Mouse (Mus musculus) fibroblast of lung, adult 2 months (primary cell): ENCODE measurements around the gene Qtrt1.

Experiments
- DNase-seq: peaks from one replicate; pipeline ENCODE4 v3.0.0-alpha.2; 2011; ENCODE audit warnings: low read depth

Gene Qtrt1

DNA sequence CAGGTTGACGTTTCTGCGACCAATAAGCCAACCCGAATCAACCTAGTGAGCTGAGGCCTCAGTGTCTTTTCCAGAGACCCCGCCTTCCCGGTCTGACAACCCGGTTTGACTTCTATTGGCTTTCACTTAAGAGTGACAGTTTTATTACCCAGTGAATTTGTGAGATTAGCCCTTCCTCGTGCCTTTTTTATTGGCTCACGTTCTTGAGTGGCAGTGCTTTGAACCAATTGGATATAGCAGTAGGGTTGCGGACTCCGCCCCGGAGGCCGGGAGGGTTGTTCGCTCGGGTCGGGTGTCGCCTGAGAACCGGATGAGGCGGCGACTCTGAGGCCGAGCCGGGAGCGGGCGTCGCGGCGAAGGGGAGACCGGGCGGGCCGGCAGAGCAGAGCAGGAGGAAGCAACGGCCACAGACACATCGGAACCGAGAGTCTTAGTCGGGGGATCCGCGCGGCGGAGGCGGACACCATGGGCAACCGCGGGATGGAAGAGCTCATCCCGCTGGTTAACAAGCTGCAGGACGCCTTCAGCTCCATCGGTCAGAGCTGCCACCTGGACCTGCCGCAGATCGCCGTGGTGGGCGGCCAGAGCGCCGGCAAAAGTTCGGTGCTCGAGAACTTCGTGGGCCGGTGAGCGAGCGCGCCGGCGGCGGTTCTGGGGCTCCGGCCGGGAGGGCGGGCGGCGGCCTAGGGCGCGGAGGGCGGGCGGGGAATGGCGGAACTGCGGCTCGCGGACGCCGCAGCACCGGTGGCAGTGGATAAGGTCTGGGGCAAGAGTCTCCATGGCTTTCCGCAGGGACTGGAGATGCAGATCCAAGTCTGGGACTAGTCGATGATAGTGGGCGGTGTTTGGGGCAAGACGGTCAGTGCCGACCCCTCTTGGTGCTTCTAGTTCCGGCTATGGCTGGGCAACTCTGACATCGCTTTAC is 13.3 kb downstream of the Qtrt1 start, which contains the start of gene Dnm2:
TSS of gene Dnm2 (plus strand) at position 278 of the 925 bp plus-strand sequence.
- peak; percentile 97 for DNase-seq

DNA sequence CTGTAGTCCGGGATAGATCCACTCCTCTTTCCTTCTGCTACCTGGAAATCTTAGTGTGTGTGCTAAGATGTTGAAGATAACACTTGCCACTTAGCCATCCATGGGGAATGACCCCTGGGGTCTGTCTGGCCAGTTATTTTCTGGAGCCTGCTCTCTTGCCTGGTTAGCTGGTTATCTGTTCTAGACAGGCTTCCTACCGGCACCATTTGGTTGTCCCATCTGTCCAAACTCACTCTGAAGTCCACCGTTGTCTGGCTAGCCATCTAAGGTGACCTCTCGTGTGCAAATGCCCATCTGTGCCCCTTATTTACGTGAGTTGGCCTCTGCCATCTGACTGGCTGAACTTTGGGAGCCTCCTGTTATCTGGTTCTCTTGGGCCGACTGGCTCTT is 13.9 kb downstream of the Qtrt1 start:
- DNase-seq, result no peak

DNA sequence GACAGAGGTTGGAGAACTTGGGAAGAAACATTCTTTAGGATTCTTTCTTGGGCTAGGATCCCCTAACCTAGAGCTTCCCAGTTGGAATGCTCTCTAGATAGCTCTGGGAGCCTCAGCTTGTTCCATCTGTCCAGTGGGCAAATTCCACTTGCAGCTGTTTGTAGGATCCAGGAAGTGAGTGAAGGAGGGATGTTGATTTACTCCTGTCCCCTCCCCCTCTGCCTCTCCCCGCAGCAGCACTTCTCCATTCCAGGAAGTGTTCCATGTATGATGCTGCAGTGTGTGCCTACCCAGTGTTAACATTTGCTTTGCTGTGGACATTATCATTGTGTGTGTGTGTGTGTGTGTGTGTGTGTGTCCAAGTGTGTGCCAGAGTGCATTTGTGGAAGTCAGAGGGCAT is 14.4 kb downstream of the Qtrt1 start:
- DNase-seq, result no peak

GRCm38 (mm10) chr9:21426525-21426924 is 14.9 kb downstream of the Qtrt1 start:
- no peak for DNase-seq

GRCm38 (mm10) chr9:21427773-21428172 is 16.1 kb downstream of the Qtrt1 start:
- DNase-seq, result no peak

DNA sequence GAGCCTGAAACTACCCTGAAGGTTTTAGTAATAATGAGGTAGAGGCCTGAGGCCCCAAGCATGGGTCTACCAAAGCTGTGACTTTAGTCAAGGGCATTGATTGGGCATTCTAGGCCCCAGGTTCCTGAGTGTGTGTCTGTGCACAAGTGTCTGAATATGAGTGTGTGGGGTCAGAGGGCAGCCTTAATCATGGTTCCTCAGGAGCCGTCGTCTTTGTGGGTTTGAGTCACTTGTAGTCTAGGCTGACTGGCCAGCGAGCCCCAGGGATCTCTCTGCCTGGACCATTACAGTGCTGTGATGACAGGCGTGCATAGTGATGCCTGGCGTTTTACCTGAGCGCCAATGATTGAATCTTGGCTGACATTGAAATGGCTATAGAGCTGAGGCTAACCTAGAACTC is 16.5 kb downstream of the Qtrt1 start:
- no peak for DNase-seq

DNA sequence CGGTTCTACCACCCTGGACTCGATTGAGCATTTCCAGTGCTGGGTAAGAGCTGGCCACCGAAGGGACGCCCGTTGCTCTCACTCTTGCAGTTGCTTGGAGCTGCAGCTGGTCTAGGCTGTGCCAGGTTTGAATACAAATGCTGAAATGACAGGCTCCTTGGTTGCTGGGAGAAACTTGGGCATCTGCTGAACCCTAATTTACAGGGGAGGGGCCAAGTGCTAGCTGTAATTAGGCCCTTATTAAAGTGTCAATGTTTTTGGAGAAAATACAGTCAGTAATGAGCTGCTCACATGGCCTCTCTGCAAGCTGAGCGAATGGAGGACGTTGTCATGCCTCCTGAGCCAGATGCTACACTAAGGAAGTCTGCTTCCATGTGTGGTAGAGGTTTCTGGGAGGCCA is 19.1 kb downstream of the Qtrt1 start:
- no peak for DNase-seq

DNA sequence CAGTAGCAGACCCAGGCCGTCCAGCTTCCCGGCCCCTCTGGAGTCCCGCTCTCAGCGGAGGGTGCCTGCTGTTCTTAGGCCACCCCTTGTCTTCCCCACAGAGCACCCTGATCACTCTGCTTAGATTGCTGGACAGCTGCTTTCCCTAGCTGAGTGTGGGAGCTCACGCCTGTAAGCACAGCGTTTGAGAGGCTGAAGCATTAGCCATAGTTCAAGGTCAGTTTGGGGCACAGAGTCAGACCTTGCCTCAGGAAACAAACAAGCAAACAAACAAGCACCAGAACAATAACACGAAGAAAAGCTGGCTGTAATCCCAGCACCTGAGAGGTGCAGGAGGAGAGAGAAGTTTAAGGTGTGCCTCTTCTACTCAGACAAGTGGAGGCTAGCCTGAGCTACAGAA is 20.4 kb downstream of the Qtrt1 start:
- DNase-seq, result no peak

DNA sequence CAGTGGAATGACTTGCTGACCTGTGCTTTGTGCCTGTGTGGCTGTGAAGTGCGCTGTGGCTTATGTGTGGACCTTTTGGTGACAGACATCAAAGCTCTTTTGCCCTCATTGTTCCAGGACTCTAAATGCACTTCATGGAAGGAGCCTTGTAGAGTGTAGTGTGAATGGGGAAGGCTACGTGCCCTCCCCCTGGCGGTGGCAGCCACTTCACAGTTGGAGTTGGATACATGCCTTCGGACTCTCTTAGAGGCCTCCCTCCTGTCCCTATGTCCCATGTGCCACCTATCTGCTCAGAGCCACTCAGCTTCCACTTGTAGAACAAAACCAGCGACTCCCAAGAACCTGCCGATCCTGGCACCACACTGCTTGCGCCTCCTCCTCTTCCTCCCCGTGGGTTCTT is 22.1 kb downstream of the Qtrt1 start:
- DNase-seq, result no peak

GRCm38 (mm10) chr9:21434410-21434809 is 22.8 kb downstream of the Qtrt1 start:
- no peak for DNase-seq

GRCm38 (mm10) chr9:21435777-21436635 is 24.4 kb downstream of the Qtrt1 start:
- no peak for DNase-seq

GRCm38 (mm10) chr9:21437577-21437976 is 25.9 kb downstream of the Qtrt1 start:
- DNase-seq, result no peak

DNA sequence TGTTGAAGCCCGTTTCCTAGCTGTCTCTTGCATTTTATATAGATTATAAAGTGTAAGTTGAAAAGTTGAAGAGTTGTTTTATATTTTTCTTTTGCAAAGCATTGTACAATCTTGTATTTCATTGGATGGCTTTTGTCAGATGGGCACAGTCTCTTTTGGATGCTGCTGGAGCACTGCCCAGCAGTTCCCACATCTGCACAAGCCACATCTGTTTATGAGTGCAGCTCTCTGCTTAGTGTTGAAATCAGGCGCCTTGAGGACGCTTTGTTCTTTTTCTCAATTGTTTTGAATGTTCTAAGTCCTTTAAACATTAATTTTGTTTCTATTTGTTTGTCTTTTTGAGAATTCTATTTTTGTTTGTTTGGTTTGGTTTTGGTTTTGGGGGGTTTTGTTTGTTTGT is 26.6 kb downstream of the Qtrt1 start:
- peak; percentile 74 for DNase-seq

DNA sequence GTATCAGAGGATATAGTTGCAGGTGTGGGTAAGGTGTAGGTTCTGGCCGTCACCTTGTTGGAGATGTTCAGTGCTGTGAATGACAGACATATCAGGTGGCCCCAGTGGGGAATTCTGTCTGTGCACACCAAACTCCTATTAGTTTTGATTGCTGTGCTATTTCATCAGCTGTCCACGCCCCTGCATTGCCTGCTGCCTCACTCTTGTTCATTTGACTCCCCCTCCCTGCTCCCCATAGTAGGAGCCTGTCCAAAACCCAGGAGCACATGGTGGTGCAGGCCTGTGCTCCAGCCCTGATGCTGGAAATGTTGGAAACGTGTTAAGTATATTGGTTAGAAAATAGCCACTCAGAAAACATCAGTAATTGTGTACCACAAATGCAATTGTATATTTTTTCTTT is 27.8 kb downstream of the Qtrt1 start:
- peak; percentile 53 for DNase-seq

GRCm38 (mm10) chr9:21439914-21440313 is 28.3 kb downstream of the Qtrt1 start:
- DNase-seq, result no peak

- DNase-seq, result no peak
These were observed 28.8 kb downstream of the Qtrt1 start for GRCm38 (mm10) chr9:21440387-21440786.

DNA sequence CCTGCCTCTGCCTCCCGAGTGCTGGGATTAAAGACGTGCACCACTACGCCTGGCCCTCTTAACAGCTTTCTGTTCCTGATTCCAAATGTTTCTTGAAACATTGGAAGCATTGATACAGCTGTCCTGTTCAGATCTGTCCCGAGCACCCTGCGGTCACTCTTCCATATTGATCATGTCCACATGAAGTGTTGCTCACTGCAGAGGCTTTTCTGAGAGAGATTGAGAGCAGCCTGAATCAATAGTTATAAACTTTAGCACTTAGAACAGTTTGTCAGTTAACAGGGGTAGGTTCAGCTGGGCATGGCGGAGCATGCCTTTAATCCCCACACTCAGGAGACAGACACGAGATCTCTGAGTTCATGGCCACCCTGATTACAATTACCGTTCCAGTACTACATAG is 32.2 kb downstream of the Qtrt1 start:
- no peak for DNase-seq

- DNase-seq, result no peak
These were observed 32.9 kb downstream of the Qtrt1 start for GRCm38 (mm10) chr9:21444574-21444973.

GRCm38 (mm10) chr9:21445081-21445744 is 33.6 kb downstream of the Qtrt1 start:
- no peak for DNase-seq

DNA sequence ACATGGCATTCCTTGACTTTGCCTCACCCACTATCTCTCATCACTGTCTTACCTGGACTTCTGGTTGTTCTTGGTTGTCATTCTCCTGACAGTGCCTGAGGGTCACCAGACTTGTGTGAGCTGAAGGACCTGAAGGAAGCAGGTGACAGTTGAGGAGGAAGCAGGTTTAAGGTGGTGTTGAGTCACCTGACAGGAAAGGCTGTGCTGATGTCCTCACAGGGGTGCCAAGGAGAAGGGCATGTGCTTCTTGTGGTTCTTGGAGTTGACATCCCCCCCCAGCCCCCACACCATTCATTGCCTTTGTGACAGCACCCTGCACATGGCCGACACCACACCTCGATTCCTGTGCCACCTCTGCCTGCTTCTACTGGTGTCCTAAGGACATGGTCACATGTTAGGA is 36.1 kb downstream of the Qtrt1 start:
- DNase-seq, result no peak

DNA sequence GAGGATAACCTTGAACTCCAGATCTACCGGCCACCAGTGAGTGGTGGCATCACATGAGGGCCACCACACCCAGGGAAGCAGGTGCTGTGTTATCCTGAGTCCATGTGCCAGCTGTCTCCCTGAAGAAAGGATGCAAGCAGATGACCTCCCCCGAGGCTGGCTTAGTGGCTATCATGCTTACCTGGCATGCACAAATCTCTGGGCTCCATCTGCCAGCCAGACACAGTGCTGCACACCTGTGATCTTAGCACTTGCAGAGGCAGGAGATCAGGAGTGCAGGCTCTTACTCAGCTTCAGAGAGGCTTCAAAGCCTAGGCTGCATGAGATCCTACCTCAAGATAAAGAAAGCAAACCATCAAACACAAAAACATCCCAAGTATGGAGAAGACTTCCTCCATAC is 38.1 kb downstream of the Qtrt1 start:
- no peak for DNase-seq

GRCm38 (mm10) chr9:21450270-21450669 is 38.6 kb downstream of the Qtrt1 start:
- no peak for DNase-seq
